Mouse (Mus musculus): ENCODE measurements at regions not wholly inside any gene's neighbourhood (a gene's known extent, or its start where the extent isn't known, plus 50 kb on each side); places are given as distances from the start of the nearest gene placed in this dataset.

- intact Hi-C loops (cut with DNase I), result no loop called here
These were observed 237.3 kb downstream of the Gadd45g start for GRCm38 (mm10) chr13:52083601-52084455.

- intact Hi-C loops (cut with DNase I), result no loop called here
These were observed 238.6 kb downstream of the Gadd45g start for GRCm38 (mm10) chr13:52085110-52085509.

- intact Hi-C loops (cut with DNase I), result no loop called here
These were observed 241.8 kb downstream of the Gadd45g start for GRCm38 (mm10) chr13:52088319-52088718.

DNA sequence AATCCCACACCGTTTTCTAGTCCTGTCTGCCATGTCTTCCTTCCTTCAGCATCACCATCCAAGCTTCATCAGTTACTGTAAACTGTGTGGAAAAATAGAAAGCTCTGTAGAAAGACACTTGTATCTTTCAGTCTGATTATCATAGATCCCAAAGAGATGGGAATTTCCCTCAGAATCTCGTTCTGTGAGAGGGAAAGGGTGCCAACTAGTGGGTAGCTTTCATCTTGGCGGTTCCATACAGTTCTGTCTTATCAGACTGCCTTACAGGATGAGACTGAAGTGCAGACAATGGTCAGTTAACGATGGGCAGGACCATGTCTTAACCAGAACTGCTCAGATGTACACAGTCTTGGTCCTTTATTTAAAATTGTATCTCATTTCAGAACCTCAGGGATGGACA is 243.9 kb downstream of the Gadd45g start:
- intact Hi-C loops (cut with DNase I), result loop anchor here (10.0 kb wide), 1 partner anchor 136 kb away; no protein-coding TSS in a partner anchor

DNA sequence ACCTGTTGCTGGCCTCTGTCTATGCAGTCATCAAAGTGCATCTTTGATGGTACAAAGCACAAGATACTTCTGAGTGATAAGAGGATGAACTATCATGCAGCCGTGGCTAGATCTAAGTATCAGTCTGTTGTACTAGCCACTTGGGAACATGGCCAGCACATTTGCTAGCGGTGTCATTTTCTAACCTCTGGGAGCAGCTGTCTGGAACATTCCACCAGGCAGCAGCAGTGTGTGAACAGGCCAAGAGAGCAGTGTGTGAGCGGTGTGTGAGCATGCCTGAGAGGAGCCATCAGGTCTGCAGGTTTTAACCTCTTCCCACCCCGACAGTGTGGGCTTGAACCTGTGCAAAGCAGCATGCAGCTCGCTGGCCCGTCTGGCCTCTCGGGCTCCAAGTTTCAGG is 248.3 kb downstream of the Gadd45g start:
- intact Hi-C loops (cut with DNase I), result loop anchor here (10.0 kb wide), 1 partner anchor 140 kb away; no protein-coding TSS in a partner anchor

GRCm38 (mm10) chr13:52096506-52096905 is 250.0 kb downstream of the Gadd45g start:
- intact Hi-C loops (cut with DNase I), result loop anchor here (10.0 kb wide), 1 partner anchor 142 kb away; no protein-coding TSS in a partner anchor

DNA sequence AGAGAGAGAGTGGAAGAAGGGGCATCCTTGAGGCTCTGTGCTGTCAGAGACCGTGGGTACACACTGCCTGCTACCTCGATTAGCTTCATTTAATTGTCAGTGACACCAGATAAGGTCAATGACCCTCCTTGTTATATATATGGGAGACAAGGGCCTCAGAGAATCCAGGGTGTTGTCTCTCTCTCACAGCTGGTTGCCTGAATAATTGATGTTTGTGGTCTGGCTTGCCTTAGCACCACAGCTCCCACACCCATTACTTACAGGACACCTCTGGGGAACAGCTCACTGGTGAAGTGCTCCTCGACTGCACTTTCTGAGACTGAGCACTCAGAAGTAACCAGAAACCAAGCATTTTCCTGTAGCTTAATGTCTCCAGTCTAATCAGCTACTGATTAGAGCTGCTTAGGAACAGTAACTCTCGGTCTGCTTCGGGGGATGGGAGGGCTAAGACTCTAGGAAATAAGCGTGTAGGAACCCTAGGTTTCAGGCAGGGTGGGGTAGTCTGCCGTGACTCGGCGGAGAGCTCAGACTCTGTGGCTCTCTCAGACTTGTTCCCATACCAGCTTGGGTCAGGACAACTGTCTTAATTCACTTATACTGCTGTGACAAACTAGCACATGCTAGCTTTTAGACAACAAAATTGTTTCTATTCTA is 259.6 kb downstream of the Gadd45g start:
- intact Hi-C loops (cut with DNase I), result no loop called here

DNA sequence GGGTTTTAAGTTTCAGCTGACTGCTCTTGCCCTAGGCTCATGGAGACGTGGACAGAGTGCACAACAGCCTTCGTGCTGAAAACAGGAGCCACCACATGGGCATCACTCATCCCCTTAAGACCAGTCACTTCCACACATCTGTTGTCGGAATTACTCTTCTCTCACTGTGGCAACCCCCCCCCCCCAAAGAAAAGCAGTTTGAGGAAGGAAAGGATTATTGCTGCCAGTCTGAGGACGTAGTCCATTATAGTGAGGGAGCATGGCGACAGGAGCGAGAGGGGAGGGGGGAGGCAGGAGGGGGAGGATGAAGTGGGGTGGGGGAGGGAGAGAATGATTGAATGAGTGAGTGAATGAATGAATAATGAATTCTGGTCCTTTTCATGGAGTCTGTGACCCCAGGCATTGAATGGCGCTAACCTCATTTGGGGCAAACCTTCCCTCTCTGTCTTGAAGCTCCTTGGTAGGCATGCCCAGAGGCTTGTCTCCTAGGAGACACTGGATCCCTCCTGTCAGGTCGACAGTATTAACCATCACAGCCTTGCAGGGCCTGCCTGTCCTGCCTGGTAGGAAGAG is 262.0 kb downstream of the Gadd45g start:
- intact Hi-C loops (cut with DNase I), result no loop called here

GRCm38 (mm10) chr13:52109039-52109759 is 262.7 kb downstream of the Gadd45g start:
- intact Hi-C loops (cut with DNase I), result no loop called here

DNA sequence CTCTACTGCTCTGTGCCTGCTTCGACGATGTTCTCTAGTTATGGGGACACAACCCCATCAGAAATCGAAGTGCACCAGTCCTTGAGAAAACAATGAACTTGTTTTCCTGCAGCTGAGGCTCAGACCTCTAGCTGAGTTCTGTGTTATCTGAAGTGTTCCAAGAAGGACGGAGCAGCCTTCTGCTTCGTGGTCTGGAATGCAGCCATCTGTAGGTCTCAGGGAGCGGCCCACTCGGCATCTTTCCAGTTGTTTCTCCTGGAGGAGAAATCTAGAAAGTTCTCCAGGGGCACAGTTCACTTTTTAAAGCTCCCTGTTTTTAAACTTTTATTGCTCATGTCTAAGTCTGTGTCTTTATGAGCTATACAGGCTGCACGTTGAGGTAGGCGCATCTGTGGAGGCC is 264.3 kb downstream of the Gadd45g start:
- intact Hi-C loops (cut with DNase I), result no loop called here

- intact Hi-C loops (cut with DNase I), result no loop called here
These were observed 267.1 kb downstream of the Gadd45g start for GRCm38 (mm10) chr13:52113549-52113948.

- intact Hi-C loops (cut with DNase I), result no loop called here
These were observed 268.0 kb downstream of the Gadd45g start for GRCm38 (mm10) chr13:52114431-52114830.

DNA sequence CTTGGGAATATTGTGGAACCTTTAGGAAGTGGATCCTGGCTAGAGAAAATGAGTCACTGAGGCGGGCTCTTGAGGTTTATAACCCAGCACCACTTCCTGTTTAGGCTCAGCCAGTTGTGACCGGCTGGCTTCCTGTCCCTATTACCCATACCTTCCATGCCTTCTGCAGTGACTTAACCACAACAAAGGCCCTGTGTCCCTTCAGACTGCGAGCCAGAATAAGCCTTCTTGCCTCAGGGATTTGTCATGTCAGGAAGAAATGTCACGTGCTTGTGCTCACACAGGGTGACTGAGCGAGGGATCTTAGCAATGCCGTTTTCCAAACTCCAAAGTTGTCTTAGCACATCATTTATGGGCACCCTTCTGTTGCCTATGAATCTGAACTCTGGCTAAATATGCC is 268.5 kb downstream of the Gadd45g start:
- intact Hi-C loops (cut with DNase I), result no loop called here

DNA sequence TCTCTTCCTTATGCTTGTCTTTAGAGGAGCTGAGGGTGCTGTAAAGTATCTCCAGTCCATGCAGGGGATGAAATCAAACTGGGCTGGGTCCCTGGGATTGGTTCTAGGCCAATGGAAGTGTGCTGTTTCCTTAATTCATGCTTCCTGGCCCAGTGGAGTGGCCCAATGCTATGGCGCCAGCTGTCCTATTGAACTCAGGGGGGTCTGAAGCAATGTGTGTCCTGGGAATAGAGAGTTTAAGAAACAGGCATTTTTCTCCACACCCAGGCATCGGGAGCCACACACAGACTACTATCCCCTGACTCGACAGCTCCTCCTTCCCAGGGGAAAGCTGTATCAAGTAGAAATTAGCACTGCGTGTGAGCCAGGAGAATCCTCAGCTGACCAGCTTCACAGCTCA is 269.8 kb downstream of the Gadd45g start:
- intact Hi-C loops (cut with DNase I), result no loop called here

GRCm38 (mm10) chr13:52116756-52117155 is 270.3 kb downstream of the Gadd45g start:
- intact Hi-C loops (cut with DNase I), result no loop called here

GRCm38 (mm10) chr13:52120795-52121194 is 274.3 kb downstream of the Gadd45g start:
- intact Hi-C loops (cut with DNase I), result no loop called here

- intact Hi-C loops (cut with DNase I), result no loop called here
These were observed 278.6 kb downstream of the Gadd45g start for GRCm38 (mm10) chr13:52125037-52125436.

- intact Hi-C loops (cut with DNase I), result no loop called here
These were observed 281.3 kb downstream of the Gadd45g start for GRCm38 (mm10) chr13:52127751-52128150.

DNA sequence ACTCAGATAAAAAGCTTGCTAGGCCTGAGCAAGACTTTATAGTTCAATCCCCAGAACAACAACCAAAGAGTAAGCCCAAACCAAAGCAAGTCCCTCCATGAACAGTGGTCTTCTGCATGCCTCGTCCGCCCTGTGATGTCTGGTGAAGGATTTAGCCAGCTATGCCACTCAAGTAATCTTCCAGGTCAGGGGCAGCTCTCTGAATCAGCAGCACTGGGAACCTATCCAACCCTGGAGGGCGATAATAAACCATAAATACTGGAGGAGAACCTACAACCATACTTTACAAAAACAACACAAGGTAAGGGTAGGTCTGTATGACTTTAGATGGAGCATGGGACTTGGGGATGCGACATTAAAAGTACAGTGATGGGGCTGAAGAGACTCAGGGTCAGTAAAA is 283.0 kb downstream of the Gadd45g start:
- intact Hi-C loops (cut with DNase I), result no loop called here

- intact Hi-C loops (cut with DNase I), result no loop called here
These were observed 286.7 kb downstream of the Gadd45g start for GRCm38 (mm10) chr13:52133202-52133601.

- intact Hi-C loops (cut with DNase I), result no loop called here
These were observed 292.0 kb downstream of the Gadd45g start for GRCm38 (mm10) chr13:52138331-52138945.

Measured in adrenal gland (tissue).